ENCODE assay signal across 8 mouse cellular contexts in genomic region chr5:38197482-38197823, GRCm38 (mm10). TPM values are rescaled to one million over a fixed set of nuclear protein-coding genes. Genes with fewer than 3 reads are reported as not detected.
DNase-seq lines count a peak whose midpoint lies in the region; ATAC-seq and TF ChIP-seq lines count a peak whose summit lies in the region.

No protein-coding gene starts in this region.

- DNase-seq in c-Kit-negative CD71-positive TER-119-positive erythroid progenitor cells, embryonic 14.5 days (ENCODE audit: low read depth, low spot score): peak; percentile 33
- peak; percentile 87 for DNase-seq in forebrain, embryonic 10.5 days (ENCODE audit: extremely low spot score, low spot score)
- DNase-seq in heart, postnatal 25 days (ENCODE audit: low spot score): peak; percentile 20
- DNase-seq in layer of hippocampus, adult 11-12 months (ENCODE audit: low spot score): peak; percentile 89
- peak; percentile 81 for DNase-seq in ovary, postnatal 36 days (ENCODE audit: low spot score)
- peak; percentile 72 for DNase-seq in thymus, postnatal 14 days

- H3K9me3 ChIP-seq in E14TG2a.4 (ENCODE audit: low read length): no peaks in the 10 kb centered on the region
- H3K9me3 ChIP-seq in forebrain, embryonic 10.5 days: no peaks in the 10 kb centered on the region
- no peaks in the 10 kb centered on the region for H3K9me3 ChIP-seq in lung, embryonic 16.5 days (ENCODE audit: control insufficient read depth, low read length)

- ATAC-seq in lung, embryonic 16.5 days (ENCODE audit: low read depth): peak; percentile 65

- H3K4me2 ChIP-seq in lung, embryonic 16.5 days (ENCODE audit: low read depth, low read length): no peak overlapping the region

- 21% methylated on average over 7 of the region's 7 CpGs for WGBS in forebrain, embryonic 10.5 days
- WGBS in lung, embryonic 16.5 days: 19% methylated on average over 7 of the region's 7 CpGs

- no peak overlapping the region for H3K27ac ChIP-seq in forebrain, embryonic 10.5 days
- no peak overlapping the region for H3K27ac ChIP-seq in lung, embryonic 16.5 days (ENCODE audit: low read length)

- no peak overlapping the region for H3K9ac ChIP-seq in lung, embryonic 16.5 days (ENCODE audit: low read length)

- H3K4me3 ChIP-seq in E14TG2a.4 (replicated peaks; ENCODE audit: low read length): no peak overlapping the region
- H3K4me3 ChIP-seq in forebrain, embryonic 10.5 days: no peak overlapping the region
- H3K4me3 ChIP-seq in lung, embryonic 16.5 days (ENCODE audit: low read length): no peak overlapping the region

- H3K36me3 ChIP-seq in E14TG2a.4 (ENCODE audit: insufficient read depth, low read length): peaks cover 27% of the 10 kb centered on the region
- H3K36me3 ChIP-seq in forebrain, embryonic 10.5 days (replicated peaks): peaks cover 31% of the 10 kb centered on the region
- H3K36me3 ChIP-seq in lung, embryonic 16.5 days (ENCODE audit: control insufficient read depth, insufficient read depth, low read length): peaks cover 7% of the 10 kb centered on the region

- intact Hi-C loops in heart, postnatal 25 days (cut with DNase I): loop anchor here (2.0 to 10.0 kb wide), 2 partner anchors 101 to 383 kb away; no protein-coding TSS in a partner anchor

- peak; percentile 70 for TF ChIP-seq CTCF in E14TG2a.4 (conservative IDR thresholded peaks at IDR 0.05; ENCODE audit: low read length)

- H3K27me3 ChIP-seq in E14TG2a.4 (ENCODE audit: insufficient read depth, low read length): 0 out of 2 replicates have a peak, but pooled peaks cover 2% of the 10 kb centered on the region
- H3K27me3 ChIP-seq in forebrain, embryonic 10.5 days (ENCODE audit: poor library complexity, severe bottlenecking): peaks cover 41% of the 10 kb centered on the region
- no peaks in the 10 kb centered on the region for H3K27me3 ChIP-seq in lung, embryonic 16.5 days (ENCODE audit: control insufficient read depth, insufficient read depth, low read depth, low read length)

- H3K4me1 ChIP-seq in E14TG2a.4 (replicated peaks; ENCODE audit: low read depth, low read length): 0 out of 2 replicates have a peak, but pooled peaks cover 3% of the 10 kb centered on the region
- peaks cover 14% of the 10 kb centered on the region for H3K4me1 ChIP-seq in forebrain, embryonic 10.5 days
- H3K4me1 ChIP-seq in lung, embryonic 16.5 days (replicated peaks; ENCODE audit: control insufficient read depth, insufficient read depth, low read length): no peaks in the 10 kb centered on the region

RNA-seq across cellular contexts. Expression of gene Zbtb49, which starts 22.8 kb away (rescaled TPM):
- 16.0 and 18.0 TPM in 2 replicates for polyA plus RNA-seq in forebrain, embryonic 10.5 days (2016; fragmentation: Nextera tagmentation; extraction: Ambion mirVana)
- total RNA-seq in heart, postnatal 25 days (2021): 1 to 10 TPM; 3.7 to 4.0 TPM
- polyA plus RNA-seq in lung, embryonic 16.5 days (2015; fragmentation: Nextera tagmentation; extraction: Ambion mirVana): 12.9 and 14.2 TPM in 2 replicates

RNA-seq across cellular contexts. Expression of gene Lyar, which starts 22.8 kb away (rescaled TPM):
- 191 and 208 TPM in 2 replicates for polyA plus RNA-seq in forebrain, embryonic 10.5 days (2016; fragmentation: Nextera tagmentation; extraction: Ambion mirVana)
- 10 to 100 TPM; 14.4 to 15.8 TPM for total RNA-seq in heart, postnatal 25 days (2021)
- polyA plus RNA-seq in lung, embryonic 16.5 days (2015; fragmentation: Nextera tagmentation; extraction: Ambion mirVana): 70.3 and 75.1 TPM in 2 replicates

RNA-seq across cellular contexts. Expression of gene Nsg1, which starts 37.7 kb away (rescaled TPM):
- 112 and 114 TPM in 2 replicates for polyA plus RNA-seq in forebrain, embryonic 10.5 days (2016; fragmentation: Nextera tagmentation; extraction: Ambion mirVana)
- total RNA-seq in heart, postnatal 25 days (2021): 1 to 10 TPM; 6.3 to 7.7 TPM
- 64.9 and 66.1 TPM in 2 replicates for polyA plus RNA-seq in lung, embryonic 16.5 days (2015; fragmentation: Nextera tagmentation; extraction: Ambion mirVana)

Comparison
In these comparisons a context has a peak if more than half of its experiments do, and no peak if none do; other contexts are left out.
1. DNase-seq: peak in every context shown above with its lines; median percentile 89 in layer of hippocampus, adult 11-12 months; 87 in forebrain, embryonic 10.5 days; 81 in ovary, postnatal 36 days; 72 in thymus, postnatal 14 days; 33 in c-Kit-negative CD71-positive TER-119-positive erythroid progenitor cells, embryonic 14.5 days; 20 in heart, postnatal 25 days.